Mouse (Mus musculus) heart, adult 2 months (tissue): Measurements from ENCODE around the gene Gm13279.

Source experiments
- CTCF ChIP-seq: fragments of 200-600 bp; IDR thresholded peaks from 2 replicates; pipeline ENCODE4 v1.8.1; 2022; ENCODE audit warnings: antibody characterized with exemption, mild to moderate bottlenecking, moderate library complexity
- EP300 ChIP-seq: fragments of 200-500 bp; IDR thresholded peaks from 2 replicates; pipeline ENCODE4 v1.6.1; 2011; ENCODE audit warnings: low read depth, low read length, control low read depth; ENCODE audit not compliant: insufficient read depth
- POLR2A ChIP-seq: fragments of 200-500 bp; IDR thresholded peaks from 2 replicates; pipeline ENCODE4 v1.6.1; 2011; ENCODE audit warnings: mild to moderate bottlenecking, low read depth, low read length, control low read depth; ENCODE audit not compliant: insufficient read depth

DNA sequence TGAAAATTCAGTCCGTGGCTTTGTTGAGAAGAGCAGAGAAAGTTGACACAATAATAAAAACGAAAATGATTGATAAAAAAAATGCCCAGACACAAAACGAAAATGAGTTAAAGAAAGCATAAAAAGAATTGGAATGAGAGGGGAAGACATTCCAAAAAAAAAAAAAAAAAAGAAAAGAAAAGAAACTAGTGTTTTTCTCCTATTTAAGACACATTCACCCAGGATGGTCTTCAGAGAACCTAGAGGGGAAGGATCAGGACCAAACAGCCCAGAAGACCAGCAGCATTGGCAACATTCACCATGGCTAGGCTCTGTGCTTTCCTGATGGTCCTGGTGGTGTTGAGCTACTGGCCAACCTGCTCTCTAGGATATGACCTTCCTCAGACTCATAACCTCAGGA lies 18.7 kb downstream of the Gm13279 start, which contains the start of gene Ifna7:
- TF ChIP-seq CTCF (no peak), POLR2A (no peak), EP300 (no peak)
